Mouse (Mus musculus) B cell, adult (primary cell): ENCODE data around the gene Vmn2r48. TPM values are rescaled to one million over a fixed set of nuclear protein-coding genes. Genes with fewer than 3 reads are reported as not detected.

Source experiments
- total RNA-seq: library from RNA; stranded (reverse); gene quantifications from 4 replicates; pipeline ENCODE4 v1.2.4, GENCODE M21; 2023; ENCODE audit not compliant: inconsistent age

Vmn2r48 gene
- not detected in 4 replicates for total RNA-seq

GRCm38 (mm10) chr7:9953485-9953884 lies at the start of gene Vmn2r48:
TSS of gene Vmn2r48 (minus strand) at chr7:9953585.

DNA sequence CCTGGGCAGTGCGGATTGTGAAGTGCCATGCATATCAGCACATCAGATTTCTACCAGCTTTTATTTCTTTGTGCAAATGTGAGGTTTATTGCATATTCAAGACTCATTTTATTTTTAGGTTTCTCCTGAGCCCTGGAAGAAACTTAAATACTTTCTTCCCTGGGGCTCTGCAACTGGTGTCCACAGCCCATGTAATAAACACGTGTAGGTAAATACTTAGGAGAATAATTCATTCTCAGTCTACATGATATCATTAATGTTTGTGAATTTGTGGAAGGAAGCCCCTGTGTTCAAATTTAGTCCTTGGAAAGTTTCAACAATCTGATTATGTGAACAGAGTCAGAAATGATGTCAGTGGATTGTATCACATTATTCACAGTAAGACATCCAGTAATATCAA lies 38.8 kb upstream of the Vmn2r48 start, which contains the start of gene Vmn2r49:
TSS of gene Vmn2r49 (minus strand) at position 101 of the 400 bp plus-strand sequence.

Other genes with a start within 250 kb of the Vmn2r48 start
- not detected in 4 replicates for gene Vmn2r46, start 183.0 kb downstream of the Vmn2r48 start, total RNA-seq
- not detected in 4 replicates for gene Vmn2r47, start 112.3 kb downstream of the Vmn2r48 start, total RNA-seq
- not detected in 4 replicates for gene Vmn2r49, start 38.7 kb upstream of the Vmn2r48 start, total RNA-seq
- gene Vmn2r50, start 99.7 kb upstream of the Vmn2r48 start, total RNA-seq = not detected in 4 replicates
- gene Vmn2r51, start 152.2 kb upstream of the Vmn2r48 start, total RNA-seq = not detected in 4 replicates
- gene Vmn2r52, start 223.0 kb upstream of the Vmn2r48 start, total RNA-seq = 0.06 to 0.16 TPM (median 0.09 TPM) in 3 of 4 replicates, not detected in the other